In the genomic region with DNA sequence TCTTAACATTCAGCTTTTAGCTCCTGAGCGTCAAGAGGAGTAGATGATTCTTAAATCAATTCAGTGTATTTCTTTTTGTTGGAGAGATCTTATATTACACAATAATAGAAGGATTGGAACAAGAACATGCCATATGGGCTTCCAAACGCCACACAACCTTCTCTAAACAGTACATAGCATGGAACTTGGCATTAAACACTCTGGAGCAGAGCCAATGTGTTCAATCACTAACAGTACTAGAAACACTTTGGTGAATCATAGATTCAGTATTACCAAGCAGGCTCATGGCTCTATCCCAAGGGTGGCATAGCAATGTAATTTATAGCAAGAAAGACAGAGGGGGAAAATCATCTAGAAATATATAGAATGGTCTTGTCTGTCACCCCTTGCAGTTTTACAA, we compare ENCODE assay signal across 14 mouse cellular contexts.
A peak's percentile ranks its signal among the peaks of the same experiment; 100 is the strongest.
DNase-seq lines count a peak whose midpoint lies in the region; TF ChIP-seq lines count a peak whose summit lies in the region.
"Had no signal": no experiment of that assay in that cellular context is flagged by ENCODE, and none has a peak within 500 bp of the region (broad histone marks: within the 10 kb centered on the region; RNA-seq: fewer than 3 reads in every experiment).

No protein-coding gene starts in this region.

- H3K27me3 ChIP-seq in thymus, adult 2 months (ENCODE audit: control insufficient read depth, insufficient read depth, low read length), result no peaks in the 10 kb centered on the region
- H3K27me3 ChIP-seq: embryonic facial prominence, embryonic 12.5 days; heart, embryonic 13.5 days; limb, embryonic 15.5 days had no signal

- no peak for TF ChIP-seq CTCF in thymus, adult 2 months (IDR thresholded peaks at IDR 0.05; ENCODE audit: borderline replicate concordance, control insufficient read depth, extremely low read depth, insufficient read depth, low read length, poor library complexity)

- no peaks in the 10 kb centered on the region for H3K36me3 ChIP-seq in thymus, adult 2 months (ENCODE audit: control insufficient read depth, insufficient read depth, low read length)
- H3K36me3 ChIP-seq: embryonic facial prominence, embryonic 12.5 days; heart, embryonic 13.5 days; limb, embryonic 15.5 days had no signal

- peak; percentile 1 to 27 for DNase-seq in frontal cortex, postnatal 36 days (ENCODE audit: low spot score in 2 of 2)
- DNase-seq in frontal cortex, postnatal 14 days (ENCODE audit: low spot score in 2 of 2), result no peak
- DNase-seq in right cerebral cortex, postnatal 10 days (ENCODE audit: low spot score in 2 of 2), result peak; percentile 20 to 25
- DNase-seq in right cerebral cortex, postnatal 25 days, result no peak
- peak; percentile 16 for DNase-seq in layer of hippocampus, adult 9-10 months (ENCODE audit: low spot score)
- no peak for DNase-seq in thymus, adult 2 months
- no peak for DNase-seq in kidney, postnatal 14 days
- DNase-seq: heart, postnatal 36 days; kidney, adult 11 months; lung, postnatal 14 days had no signal

- TF ChIP-seq POLR2A in thymus, adult 2 months (IDR thresholded peaks at IDR 0.05; ENCODE audit: control insufficient read depth, extremely low read depth, insufficient read depth, low read length, poor library complexity), result no peak

- H3K27ac ChIP-seq in thymus, adult 2 months (ENCODE audit: control insufficient read depth, insufficient read depth, low read length), result no peak overlapping the region
- H3K27ac ChIP-seq: embryonic facial prominence, embryonic 12.5 days; heart, embryonic 13.5 days; kidney, postnatal 0 days; limb, embryonic 15.5 days had no signal

- H3K4me1 ChIP-seq in thymus, adult 2 months (replicated peaks; ENCODE audit: control insufficient read depth, insufficient read depth, low read length), result no peaks in the 10 kb centered on the region
- H3K4me1 ChIP-seq: embryonic facial prominence, embryonic 12.5 days; heart, embryonic 13.5 days; limb, embryonic 15.5 days had no signal

- no peak overlapping the region for H3K4me3 ChIP-seq in thymus, adult 2 months (ENCODE audit: control insufficient read depth, insufficient read depth, low read length)
- H3K4me3 ChIP-seq: embryonic facial prominence, embryonic 12.5 days; heart, embryonic 13.5 days; limb, embryonic 15.5 days had no signal

- WGBS in thymus, adult 2 months, result 69% methylated on average over 2 of the region's 2 CpGs

Comparison
In these comparisons a context has a peak if more than half of its experiments do, and no peak if none do; other contexts are left out.
1. DNase-seq: peak in frontal cortex, postnatal 36 days (2 of 2), right cerebral cortex, postnatal 10 days (2 of 2) and layer of hippocampus, adult 9-10 months (single experiment); none in frontal cortex, postnatal 14 days (0 of 2), right cerebral cortex, postnatal 25 days (single experiment), thymus, adult 2 months (single experiment) and kidney, postnatal 14 days (single experiment).